Mouse (Mus musculus) ES-Bruce4 (cell line): ENCODE measurements at regions not wholly inside any gene's neighbourhood (a gene's known extent, or its start where the extent isn't known, plus 50 kb on each side); places are given as distances from the start of the nearest gene placed in this dataset.

Experiments used
- CTCF ChIP-seq: IDR thresholded peaks from one replicate; pipeline ENCODE4 v1.8.1; 2011; ENCODE audit warnings: low read depth, low read length
- EP300 ChIP-seq: IDR thresholded peaks from 2 replicates; pipeline ENCODE4 v1.6.1; 2011; ENCODE audit warnings: low read depth, low read length; ENCODE audit not compliant: insufficient read depth
- POLR2A ChIP-seq: IDR thresholded peaks from one replicate; pipeline ENCODE4 v1.8.1; 2011; ENCODE audit warnings: low read length; ENCODE audit not compliant: insufficient read depth

DNA sequence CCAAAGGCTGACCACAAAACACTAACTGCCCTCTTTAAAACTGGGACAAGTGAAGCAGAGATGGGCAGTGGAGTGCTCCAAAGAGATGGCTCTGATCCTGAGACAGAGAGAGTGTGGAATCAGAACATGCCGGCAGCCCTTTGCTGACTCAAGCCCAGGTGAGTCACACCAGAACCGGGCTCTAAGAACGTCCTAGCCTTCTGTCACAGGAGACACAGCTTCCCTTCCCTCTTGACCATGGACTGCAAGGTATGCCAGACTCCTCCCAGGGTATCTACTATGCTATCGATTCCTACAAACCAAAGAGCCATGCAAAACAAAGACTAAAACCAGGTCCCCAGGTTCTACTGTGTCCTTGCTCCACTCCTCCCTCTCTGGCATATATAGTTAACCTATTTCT lies 98.0 kb downstream of the Dhx15 start:
- no peak for TF ChIP-seq POLR2A
- TF ChIP-seq CTCF: no peak
- TF ChIP-seq EP300: no peak
